Mouse (Mus musculus) liver, embryonic 11.5 days (tissue): ENCODE measurements around the gene Agbl4. TPM values are rescaled to one million over a fixed set of nuclear protein-coding genes. Genes with fewer than 3 reads are reported as not detected.
A peak's percentile ranks its signal among the peaks of the same experiment; 100 is the strongest.

ENCODE experiments used
- ATAC-seq: fragments of 200-750 bp; cut with Nextera tagmentation; replicated peaks from 2 replicates; pipeline ENCODE4 v1.8.0; 2017; ENCODE audit warnings: moderate number of reproducible peaks, mild to moderate bottlenecking, moderate TSS enrichment, moderate library complexity; ENCODE audit not compliant: low FRiP score
- DNase-seq: peaks from one replicate; pipeline ENCODE4 v3.0.0-alpha.2; 2017; ENCODE audit warnings: low spot score
- H3K27ac ChIP-seq: fragments of 300-500 bp; sonication (generic); 2 replicates; pipeline ENCODE4 v1.5.1; 2014; ENCODE audit warnings: mild to moderate bottlenecking, low read depth, low read length, control low read depth
- H3K27me3 ChIP-seq: fragments of 300-500 bp; sonication (generic); replicated peaks from 2 replicates; pipeline ENCODE4 v1.6.1; 2014; ENCODE audit warnings: low read length, mixed read lengths; ENCODE audit not compliant: control insufficient read depth, insufficient read depth
- H3K36me3 ChIP-seq: fragments of 300-500 bp; sonication (generic); 2 replicates; pipeline ENCODE4 v1.6.1; 2014; ENCODE audit warnings: mild to moderate bottlenecking, low read length, moderate library complexity, mixed read lengths; ENCODE audit not compliant: control insufficient read depth, insufficient read depth
- H3K4me1 ChIP-seq: fragments of 300-500 bp; sonication (generic); replicated peaks from 2 replicates; pipeline ENCODE4 v1.6.1; 2014; ENCODE audit warnings: low read length, mixed read lengths; ENCODE audit not compliant: control insufficient read depth, insufficient read depth
- H3K4me2 ChIP-seq: fragments of 300-500 bp; sonication (generic); 2 replicates; pipeline ENCODE4 v1.6.1; 2014; ENCODE audit warnings: mild to moderate bottlenecking, control low read depth, moderate library complexity
- H3K4me3 ChIP-seq: fragments of 300-500 bp; sonication (generic); 2 replicates; pipeline ENCODE4 v1.5.1; 2014; ENCODE audit warnings: low read depth, low read length, control low read depth
- H3K9ac ChIP-seq: fragments of 300-500 bp; sonication (generic); 2 replicates; pipeline ENCODE4 v1.6.1; 2014; ENCODE audit warnings: low read depth, low read length, control low read depth
- H3K9me3 ChIP-seq: fragments of 300-500 bp; sonication (generic); 2 replicates; pipeline ENCODE4 v1.6.1; 2016; ENCODE audit warnings: low read length, inconsistent platforms, mixed read lengths; ENCODE audit not compliant: control insufficient read depth
- WGBS: fragments of 180-500 bp; shearing (Covaris S2); extraction: QIAGEN DNeasy Blood & Tissue Kit; methylation state at CpG from one replicate; pipeline ENCODE4 v1.1.7; 2014; 5-methylcytosine and 5-hydroxymethylcytosine counted together
- polyA plus RNA-seq: library from polyadenylated mRNA; unstranded; fragments of >200 nt; fragmentation: Nextera tagmentation; extraction: Ambion mirVana; gene quantifications from 2 replicates; pipeline ENCODE4 v1.2.1, GENCODE M21; 2014

Gene Agbl4
- polyA plus RNA-seq, 1 experiment from 2014 or later = not detected

- H3K9ac ChIP-seq = no peak overlapping the region
- no peaks in the 10 kb centered on the region for H3K4me1 ChIP-seq
- no peak for DNase-seq
- H3K27me3 ChIP-seq = no peaks in the 10 kb centered on the region
- no peak overlapping the region for H3K4me2 ChIP-seq
- no peak overlapping the region for H3K4me3 ChIP-seq
- WGBS = 69% methylated on average over 2 of the region's 2 CpGs
- no peak for ATAC-seq
- H3K9me3 ChIP-seq = no peaks in the 10 kb centered on the region
- no peak overlapping the region for H3K27ac ChIP-seq
- no peaks in the 10 kb centered on the region for H3K36me3 ChIP-seq
Measured at GRCm38 (mm10) chr4:111520006-111520405, 1122.5 kb downstream of the Agbl4 start.

GRCm38 (mm10) chr4:111522974-111523373, 1125.5 kb downstream of the Agbl4 start:
- no peaks in the 10 kb centered on the region for H3K27me3 ChIP-seq
- no peaks in the 10 kb centered on the region for H3K9me3 ChIP-seq
- WGBS = 54% methylated on average over 2 of the region's 2 CpGs
- H3K4me3 ChIP-seq = no peak overlapping the region
- H3K4me1 ChIP-seq = no peaks in the 10 kb centered on the region
- H3K4me2 ChIP-seq = no peak overlapping the region
- DNase-seq (no peak), ATAC-seq (no peak)
- H3K36me3 ChIP-seq = no peaks in the 10 kb centered on the region
- no peak overlapping the region for H3K27ac ChIP-seq
- H3K9ac ChIP-seq = no peak overlapping the region

- ATAC-seq (no peak), DNase-seq (no peak)
- WGBS = 70% methylated on average over 6 of the region's 6 CpGs
- Histone ChIP-seq H3K36me3 (no peaks in the 10 kb centered on the region), H3K27ac (no peak overlapping the region), H3K4me2 (no peak overlapping the region), H3K27me3 (no peaks in the 10 kb centered on the region), H3K9ac (no peak overlapping the region), H3K9me3 (no peaks in the 10 kb centered on the region), H3K4me1 (no peaks in the 10 kb centered on the region), H3K4me3 (no peak overlapping the region)
Measured at GRCm38 (mm10) chr4:111528961-111529360, 1131.5 kb downstream of the Agbl4 start.

- Histone ChIP-seq H3K4me1 (no peaks in the 10 kb centered on the region), H3K9me3 (no peaks in the 10 kb centered on the region), H3K27ac (no peak overlapping the region), H3K36me3 (no peaks in the 10 kb centered on the region), H3K9ac (no peak overlapping the region), H3K4me2 (no peak overlapping the region), H3K27me3 (no peaks in the 10 kb centered on the region), H3K4me3 (no peak overlapping the region)
- DNase-seq = no peak
- 73% methylated on average over 4 of the region's 4 CpGs for WGBS
- no peak for ATAC-seq
Measured at GRCm38 (mm10) chr4:111529996-111530395, 1132.5 kb downstream of the Agbl4 start.

- H3K27ac ChIP-seq = no peak overlapping the region
- H3K4me2 ChIP-seq = no peak overlapping the region
- WGBS = 46% methylated on average over 2 of the region's 2 CpGs
- ATAC-seq (peak; percentile 86), DNase-seq (no peak)
- no peak overlapping the region for H3K4me3 ChIP-seq
- no peak overlapping the region for H3K9ac ChIP-seq
- no peaks in the 10 kb centered on the region for H3K27me3 ChIP-seq
- H3K9me3 ChIP-seq = no peaks in the 10 kb centered on the region
- H3K36me3 ChIP-seq = no peaks in the 10 kb centered on the region
- H3K4me1 ChIP-seq = no peaks in the 10 kb centered on the region
Measured at GRCm38 (mm10) chr4:111530537-111530936, 1133.1 kb downstream of the Agbl4 start.

GRCm38 (mm10) chr4:111544684-111545083, 1147.2 kb downstream of the Agbl4 start:
- Histone ChIP-seq H3K27me3 (no peaks in the 10 kb centered on the region), H3K4me2 (no peak overlapping the region), H3K4me3 (no peak overlapping the region), H3K9ac (no peak overlapping the region), H3K4me1 (no peaks in the 10 kb centered on the region), H3K9me3 (no peaks in the 10 kb centered on the region), H3K27ac (no peak overlapping the region), H3K36me3 (no peaks in the 10 kb centered on the region)
- WGBS = 63% methylated on average over 2 of the region's 2 CpGs
- DNase-seq = no peak
- ATAC-seq = no peak

DNA sequence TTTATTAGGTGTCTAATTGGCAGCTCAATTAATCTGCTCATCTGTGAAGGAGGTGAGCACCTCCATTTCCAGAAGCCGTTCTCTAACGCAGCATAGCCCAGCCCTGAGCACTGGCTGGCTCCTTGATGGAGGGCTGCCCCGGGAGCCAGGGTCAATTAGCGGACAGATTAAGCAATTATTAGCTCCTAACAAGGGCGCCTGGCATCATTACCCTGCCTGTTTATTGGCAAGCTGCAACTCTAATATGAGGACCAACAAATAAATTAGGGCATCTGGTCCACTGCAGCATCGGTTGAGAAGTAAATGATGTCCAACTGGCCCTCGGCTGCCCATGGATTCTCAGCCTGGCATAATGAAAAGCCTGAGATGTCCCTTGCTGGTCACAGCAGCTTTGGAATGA, 1148.5 kb downstream of the Agbl4 start:
- H3K9ac ChIP-seq = no peak overlapping the region
- no peak overlapping the region for H3K27ac ChIP-seq
- H3K36me3 ChIP-seq = no peaks in the 10 kb centered on the region
- H3K4me1 ChIP-seq = no peaks in the 10 kb centered on the region
- H3K9me3 ChIP-seq = no peaks in the 10 kb centered on the region
- H3K4me3 ChIP-seq = no peak overlapping the region
- H3K27me3 ChIP-seq = no peaks in the 10 kb centered on the region
- H3K4me2 ChIP-seq = no peak overlapping the region
- 79% methylated on average over 7 of the region's 7 CpGs for WGBS
- ATAC-seq (no peak), DNase-seq (no peak)

GRCm38 (mm10) chr4:111555426-111555825, 1158.0 kb downstream of the Agbl4 start:
- no peak for ATAC-seq
- H3K36me3 ChIP-seq = no peaks in the 10 kb centered on the region
- no peaks in the 10 kb centered on the region for H3K9me3 ChIP-seq
- no peaks in the 10 kb centered on the region for H3K27me3 ChIP-seq
- no peak overlapping the region for H3K9ac ChIP-seq
- H3K4me3 ChIP-seq = no peak overlapping the region
- H3K4me1 ChIP-seq = no peaks in the 10 kb centered on the region
- WGBS = 56% methylated on average over 2 of the region's 2 CpGs
- no peak for DNase-seq
- H3K27ac ChIP-seq = no peak overlapping the region
- H3K4me2 ChIP-seq = no peak overlapping the region

GRCm38 (mm10) chr4:111577087-111577773, 1179.8 kb downstream of the Agbl4 start:
- Histone ChIP-seq H3K36me3 (no peaks in the 10 kb centered on the region), H3K9ac (no peak overlapping the region), H3K27me3 (no peaks in the 10 kb centered on the region), H3K4me3 (no peak overlapping the region), H3K9me3 (no peaks in the 10 kb centered on the region), H3K4me2 (no peak overlapping the region), H3K27ac (no peak overlapping the region), H3K4me1 (no peaks in the 10 kb centered on the region)
- 83% methylated on average over 10 of the region's 10 CpGs for WGBS
- DNase-seq (no peak), ATAC-seq (no peak)
